Mouse (Mus musculus): ENCODE measurements around the gene Tmprss13. TPM values are rescaled to one million over a fixed set of nuclear protein-coding genes. Genes with fewer than 3 reads are reported as not detected.

The Tmprss13 gene
- total and polyA plus RNA-seq, 3 experiments = not detected

- peaks cover 83% of the 10 kb centered on the region for H3K27me3 ChIP-seq (replicated peaks)
- dilution Hi-C loops (cut with MboI; ENCODE audit: extremely low pct_ligation_motif_present, extremely low pct_unique_long_range_greater_than_20kb, low sequenced_read_pairs) (no loop called here), in situ Hi-C loops (cut with MboI; ENCODE audit: low pct_ligation_motif_present, low pct_unique_long_range_greater_than_20kb, low sequenced_read_pairs) (loop anchor here (25.0 kb wide), 1 partner anchor 364 kb away; the partner anchor contains the start of gene Cd3e)
- no peaks in the 10 kb centered on the region for H3K4me1 ChIP-seq (ENCODE audit: control insufficient read depth in 1 of 2, insufficient read depth in 2 of 2)
- no peaks in the 10 kb centered on the region for H3K9me3 ChIP-seq (replicated peaks; ENCODE audit: low read length)
- H3K79me2 ChIP-seq (replicated peaks; ENCODE audit: control insufficient read depth, extremely low read depth, insufficient read depth, poor library complexity, severe bottlenecking) = no peaks in the 10 kb centered on the region
- H3K36me3 ChIP-seq (replicated peaks in 1 of 2; ENCODE audit: control insufficient read depth in 1 of 2, insufficient read depth in 1 of 2, low read length in 1 of 2) = no peaks in the 10 kb centered on the region
- no peak overlapping the region for H3K4me3 ChIP-seq (replicated peaks in 1 of 3; ENCODE audit: low read depth in 2 of 3, low read length in 2 of 3, poor library complexity in 1 of 3)
- no peak for DNase-seq (ENCODE audit: extremely low read depth)
- no peak overlapping the region for H3K9ac ChIP-seq (ENCODE audit: insufficient read depth, low read depth)
- TF ChIP-seq KAT2A (IDR thresholded peaks at IDR 0.05; ENCODE audit: insufficient replicate concordance, low read length) (no peak), RAD21 (IDR thresholded peaks at IDR 0.05; ENCODE audit: low read depth, low read length) (no peak), ETS1 (conservative IDR thresholded peaks at IDR 0.05; ENCODE audit: low read depth, low read length) (no peak), ZC3H11A (IDR thresholded peaks at IDR 0.05; ENCODE audit: low read depth, low read length) (no peak), UBTF (IDR thresholded peaks at IDR 0.05; ENCODE audit: low read depth, low read length) (no peak), MEF2A (IDR thresholded peaks at IDR 0.05; ENCODE audit: borderline replicate concordance, low read depth, low read length) (no peak), USF1 (IDR thresholded peaks at IDR 0.05; ENCODE audit: low read depth, low read length) (no peak), NRF1 (IDR thresholded peaks at IDR 0.05; ENCODE audit: low read depth, low read length) (no peak), NELFE (IDR thresholded peaks at IDR 0.05; ENCODE audit: low read depth, low read length) (no peak), MYC (IDR thresholded peaks at IDR 0.05; ENCODE audit: low read depth, low read length) (no peak), ZKSCAN1 (IDR thresholded peaks at IDR 0.05; ENCODE audit: borderline replicate concordance, low read depth, low read length) (no peak), RCOR1 (conservative IDR thresholded peaks at IDR 0.05; ENCODE audit: low read depth, low read length) (no peak), IRF4 (IDR thresholded peaks at IDR 0.05; ENCODE audit: low read depth, low read length) (no peak), PAX5 (IDR thresholded peaks at IDR 0.05; ENCODE audit: low read length) (no peak), GABPA (IDR thresholded peaks at IDR 0.05; ENCODE audit: insufficient replicate concordance, low read depth, low read length) (no peak)
- H3K4me2 ChIP-seq (ENCODE audit: insufficient read depth, low read depth, poor library complexity, severe bottlenecking) = no peak overlapping the region
- no peak overlapping the region for H3K27ac ChIP-seq (ENCODE audit: insufficient read depth, low read depth)
These were observed 57.5 kb downstream of the Tmprss13 start for GRCm38 (mm10) chr9:45376427-45376826.

- H3K4me2 ChIP-seq (ENCODE audit: insufficient read depth, low read depth, poor library complexity, severe bottlenecking) = no peak overlapping the region
- H3K4me1 ChIP-seq (ENCODE audit: control insufficient read depth in 1 of 2, insufficient read depth in 2 of 2) = no peaks in the 10 kb centered on the region
- peaks cover 83% of the 10 kb centered on the region for H3K27me3 ChIP-seq (replicated peaks)
- in situ Hi-C loops (cut with MboI; ENCODE audit: low pct_ligation_motif_present, low pct_unique_long_range_greater_than_20kb, low sequenced_read_pairs) = loop anchor here (25.0 kb wide), 1 partner anchor 365 kb away; the partner anchor contains the start of gene Cd3e
- no peak overlapping the region for H3K4me3 ChIP-seq (replicated peaks in 1 of 3; ENCODE audit: low read depth in 2 of 3, low read length in 2 of 3, poor library complexity in 1 of 3)
- H3K79me2 ChIP-seq (replicated peaks; ENCODE audit: control insufficient read depth, extremely low read depth, insufficient read depth, poor library complexity, severe bottlenecking) = no peaks in the 10 kb centered on the region
- dilution Hi-C loops (cut with MboI; ENCODE audit: extremely low pct_ligation_motif_present, extremely low pct_unique_long_range_greater_than_20kb, low sequenced_read_pairs) = no loop called here
- no peak for DNase-seq (ENCODE audit: extremely low read depth)
- TF ChIP-seq ETS1 (conservative IDR thresholded peaks at IDR 0.05; ENCODE audit: low read depth, low read length) (no peak), NRF1 (IDR thresholded peaks at IDR 0.05; ENCODE audit: low read depth, low read length) (no peak), POLR2AphosphoS2 (IDR thresholded peaks at IDR 0.05; ENCODE audit: low read depth, low read length) (no peak), MAFK (IDR thresholded peaks at IDR 0.05; ENCODE audit: insufficient replicate concordance, low read length) (no peak)
- H3K36me3 ChIP-seq (replicated peaks in 1 of 2; ENCODE audit: control insufficient read depth in 1 of 2, insufficient read depth in 1 of 2, low read length in 1 of 2) = no peaks in the 10 kb centered on the region
- no peak overlapping the region for H3K27ac ChIP-seq (ENCODE audit: insufficient read depth, low read depth)
- no peaks in the 10 kb centered on the region for H3K9me3 ChIP-seq (replicated peaks; ENCODE audit: low read length)
- H3K9ac ChIP-seq (ENCODE audit: insufficient read depth, low read depth) = no peak overlapping the region
These were observed 58.0 kb downstream of the Tmprss13 start for GRCm38 (mm10) chr9:45376883-45377282.

Data from CH12.LX (cell line).